Mouse (Mus musculus) hindbrain, embryonic 16.5 days (tissue): ENCODE measurements at regions not wholly inside any gene's neighbourhood (a gene's known extent, or its start where the extent isn't known, plus 50 kb on each side); places are given as distances from the start of the nearest gene placed in this dataset.

Experiments used
- ATAC-seq: fragments of 200-750 bp; cut with Nextera tagmentation; 2 replicates; pipeline ENCODE4 v1.8.0; 2017; ENCODE audit warnings: moderate TSS enrichment, moderate library complexity
- H3K27ac ChIP-seq: fragments of 300-500 bp; sonication (generic); 2 replicates; pipeline ENCODE4 v1.5.1; 2014; ENCODE audit warnings: low read depth, mild to moderate bottlenecking, control low read depth, low read length, moderate library complexity
- H3K27me3 ChIP-seq: fragments of 300-500 bp; sonication (generic); replicated peaks from 2 replicates; pipeline ENCODE4 v1.6.1; 2014; ENCODE audit warnings: low read length; ENCODE audit not compliant: control insufficient read depth, insufficient read depth
- H3K36me3 ChIP-seq: fragments of 300-500 bp; sonication (generic); 2 replicates; pipeline ENCODE4 v1.6.1; 2014; ENCODE audit warnings: mild to moderate bottlenecking, low read length, moderate library complexity, mixed read lengths; ENCODE audit not compliant: control insufficient read depth, insufficient read depth
- H3K4me1 ChIP-seq: fragments of 300-500 bp; sonication (generic); 2 replicates; pipeline ENCODE4 v1.6.1; 2014; ENCODE audit warnings: low read depth, low read length; ENCODE audit not compliant: control insufficient read depth, insufficient read depth
- H3K4me2 ChIP-seq: fragments of 300-500 bp; sonication (generic); 2 replicates; pipeline ENCODE4 v1.6.1; 2014; ENCODE audit warnings: mild to moderate bottlenecking, low read length, control low read depth, moderate library complexity
- H3K4me3 ChIP-seq: fragments of 300-500 bp; sonication (generic); 2 replicates; pipeline ENCODE4 v1.5.1; 2014; ENCODE audit warnings: mild to moderate bottlenecking, low read length, control low read depth, moderate library complexity
- H3K9ac ChIP-seq: fragments of 300-500 bp; sonication (generic); 2 replicates; pipeline ENCODE4 v1.6.1; 2014; ENCODE audit warnings: low read depth, mild to moderate bottlenecking, control low read depth, low read length, moderate library complexity
- H3K9me3 ChIP-seq: fragments of 300-500 bp; sonication (generic); 2 replicates; pipeline ENCODE4 v1.6.1; 2014; ENCODE audit warnings: mild to moderate bottlenecking, low read length, moderate library complexity; ENCODE audit not compliant: control insufficient read depth
- WGBS: fragments of 180-500 bp; shearing (Covaris S2); extraction: QIAGEN DNeasy Blood & Tissue Kit; methylation state at CpG from one replicate; pipeline ENCODE4 v1.1.7; 2014; 5-methylcytosine and 5-hydroxymethylcytosine counted together

DNA sequence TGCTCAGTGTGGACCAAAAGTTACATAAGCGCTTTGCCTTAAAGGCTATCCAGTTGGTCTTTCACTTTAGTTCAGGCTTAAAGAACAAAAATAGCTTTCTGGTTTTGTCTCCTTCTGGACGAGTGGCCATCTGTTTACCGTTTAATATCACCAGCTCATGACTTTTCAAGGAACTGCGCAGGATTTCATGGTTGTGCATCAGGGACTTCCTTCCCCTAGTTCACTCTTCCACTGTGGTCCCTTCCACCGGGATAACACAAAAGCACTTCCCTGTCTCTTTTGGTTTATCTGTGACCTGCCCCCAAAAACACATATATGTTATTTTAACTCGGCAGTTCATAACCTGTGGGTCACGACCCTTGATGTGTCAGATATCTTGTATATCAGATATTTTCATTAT is 252.9 kb downstream of the Enc1 start:
- no peak overlapping the region for H3K9ac ChIP-seq
- no peak overlapping the region for H3K4me3 ChIP-seq
- peaks cover 4% of the 10 kb centered on the region for H3K4me1 ChIP-seq
- no peaks in the 10 kb centered on the region for H3K36me3 ChIP-seq
- H3K27ac ChIP-seq: no peak overlapping the region
- H3K4me2 ChIP-seq: no peak overlapping the region
- no peaks in the 10 kb centered on the region for H3K27me3 ChIP-seq
- WGBS: 80% methylated on average over 7 of the region's 7 CpGs
- ATAC-seq: no peak
- no peaks in the 10 kb centered on the region for H3K9me3 ChIP-seq

DNA sequence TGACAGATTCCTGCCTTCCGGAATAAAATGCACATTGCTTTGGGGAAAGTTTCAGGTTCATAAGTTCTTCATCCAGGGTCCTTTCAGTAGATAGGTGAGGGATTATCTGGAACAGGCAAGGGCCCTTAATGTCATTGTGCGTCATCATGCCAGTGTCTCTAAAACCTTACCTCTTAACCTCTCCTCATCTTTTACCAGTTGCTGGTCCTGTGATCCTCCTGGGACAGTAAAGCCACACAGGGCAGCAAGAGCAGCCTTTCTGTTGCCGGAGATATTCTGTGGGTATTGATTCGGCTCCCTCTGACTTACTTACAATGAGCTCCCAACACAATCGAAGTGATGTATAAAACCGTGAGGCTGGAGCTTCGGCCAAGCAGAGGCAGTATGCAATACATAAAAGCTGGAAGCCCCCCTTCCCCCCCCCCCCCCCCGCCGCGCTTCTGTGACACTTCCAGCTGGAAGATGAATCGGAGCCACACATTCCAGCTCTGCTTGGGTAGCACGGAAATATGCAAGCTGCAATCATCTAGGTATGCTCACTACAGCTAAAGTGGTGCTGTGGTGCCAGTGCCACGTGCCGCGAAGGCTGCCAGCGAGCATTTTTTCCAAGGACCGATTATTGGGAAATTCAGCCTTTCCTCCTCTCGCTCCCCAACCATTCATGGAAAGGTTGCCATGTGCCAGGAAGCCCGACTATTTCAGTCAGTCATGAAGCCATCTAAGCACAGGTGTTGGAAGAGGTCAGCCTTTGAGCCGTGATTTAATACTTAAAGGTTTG is 252.2 kb downstream of the Enc1 start:
- Histone ChIP-seq H3K27me3 (no peaks in the 10 kb centered on the region), H3K9me3 (no peaks in the 10 kb centered on the region), H3K4me3 (no peak overlapping the region), H3K9ac (no peak overlapping the region), H3K36me3 (no peaks in the 10 kb centered on the region), H3K4me1 (peaks cover 9% of the 10 kb centered on the region), H3K27ac (no peak overlapping the region), H3K4me2 (peak overlapping the region; percentile 10; the same call in 1 of the 2 replicates)
- peak; percentile 73; the same call in 1 of the 2 replicates for ATAC-seq
- 50% methylated on average over 18 of the region's 20 CpGs for WGBS

DNA sequence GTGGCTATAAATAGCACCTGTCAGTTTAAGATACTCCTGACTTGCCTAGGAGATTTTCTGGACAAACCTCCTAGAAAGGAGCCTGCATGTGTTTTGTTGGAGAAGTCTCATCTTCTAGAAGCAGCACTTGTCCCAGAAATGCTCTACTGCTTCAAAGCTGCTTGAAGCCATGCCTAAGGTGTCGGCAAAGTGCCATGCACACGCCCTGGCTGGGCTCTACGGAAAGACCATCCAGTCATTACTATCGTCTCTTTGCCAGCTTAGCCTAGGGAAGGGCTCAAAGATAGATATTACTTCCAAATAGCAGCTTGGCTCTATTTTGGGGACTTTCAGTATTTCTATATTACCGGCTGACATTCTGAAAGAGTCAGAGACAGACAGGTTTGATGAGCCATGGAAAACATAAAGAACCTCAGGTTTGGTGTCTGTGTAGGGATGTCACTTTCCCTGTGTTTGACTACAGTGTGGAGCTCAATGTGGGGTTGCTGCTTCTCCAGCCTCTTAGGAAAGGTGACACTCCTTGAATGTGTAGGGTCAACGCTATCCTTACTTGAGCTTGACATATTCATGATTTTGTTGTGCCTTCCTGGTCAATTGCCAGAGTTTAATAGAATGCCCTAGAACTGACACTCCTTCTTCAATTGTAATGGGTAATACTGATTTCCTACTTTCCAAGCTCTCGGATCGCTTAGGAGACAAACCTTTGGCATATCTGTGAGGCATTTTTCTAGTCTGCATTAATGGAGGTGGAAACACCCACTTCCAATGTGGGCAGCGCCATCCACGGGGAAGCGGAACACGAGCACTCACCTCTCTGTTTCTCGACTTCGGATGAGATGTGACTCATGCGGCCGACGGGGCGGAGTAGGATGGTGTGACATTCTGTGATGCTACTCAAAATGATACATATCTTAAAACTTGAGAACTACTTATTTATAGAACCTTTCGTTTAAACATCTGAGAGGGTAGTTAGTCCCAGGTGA is 251.3 kb downstream of the Enc1 start:
- no peaks in the 10 kb centered on the region for H3K9me3 ChIP-seq
- H3K9ac ChIP-seq: no peak overlapping the region
- H3K27ac ChIP-seq: no peak overlapping the region
- no peak overlapping the region for H3K4me2 ChIP-seq
- 94% methylated on average over 19 of the region's 19 CpGs for WGBS
- no peak overlapping the region for H3K4me3 ChIP-seq
- no peaks in the 10 kb centered on the region for H3K27me3 ChIP-seq
- no peak for ATAC-seq
- H3K36me3 ChIP-seq: no peaks in the 10 kb centered on the region
- H3K4me1 ChIP-seq: peaks cover 11% of the 10 kb centered on the region

DNA sequence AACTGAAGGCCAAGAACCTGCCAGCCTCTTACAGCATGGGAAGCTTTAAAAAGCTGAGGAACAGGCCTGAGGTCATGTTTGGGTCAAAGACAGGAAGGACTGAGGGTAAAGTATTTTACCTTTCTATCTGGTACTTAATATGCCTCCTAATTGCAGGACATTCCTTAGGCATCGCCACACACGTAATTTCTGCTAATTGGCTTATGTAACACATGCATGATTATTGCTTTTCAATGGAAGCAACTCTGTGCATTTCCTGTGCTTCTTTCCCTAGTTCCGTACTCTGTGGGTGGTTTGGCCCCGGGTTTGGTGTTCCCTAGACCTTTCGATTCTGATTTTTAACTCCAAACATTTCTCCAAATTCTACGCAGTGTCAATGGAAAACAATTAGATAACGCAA is 249.2 kb downstream of the Enc1 start:
- Histone ChIP-seq H3K27ac (no peak overlapping the region), H3K36me3 (no peaks in the 10 kb centered on the region), H3K27me3 (no peaks in the 10 kb centered on the region), H3K9me3 (no peaks in the 10 kb centered on the region), H3K4me1 (peaks cover 11% of the 10 kb centered on the region), H3K4me3 (no peak overlapping the region), H3K4me2 (no peak overlapping the region), H3K9ac (no peak overlapping the region)
- 75% methylated on average over 7 of the region's 7 CpGs for WGBS
- ATAC-seq: no peak

DNA sequence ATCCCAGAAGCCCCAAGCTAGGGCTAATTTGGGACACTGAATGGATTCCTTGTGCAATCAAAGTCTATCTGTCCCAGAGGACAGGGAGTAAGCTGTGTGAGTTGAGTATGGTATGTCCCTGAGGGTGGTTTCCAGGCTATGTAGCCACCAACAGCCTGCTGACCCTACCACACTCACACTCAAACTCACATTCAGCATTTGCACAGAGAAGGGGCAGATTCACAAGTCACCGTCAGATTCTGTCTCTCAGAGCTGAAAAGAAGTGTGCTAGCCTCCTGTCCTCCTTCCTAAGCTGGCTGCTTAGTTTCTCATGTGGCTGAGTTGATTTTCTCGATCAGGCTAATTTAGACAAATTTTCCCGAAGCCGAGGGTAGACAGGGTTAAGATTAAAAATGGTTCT is 248.8 kb downstream of the Enc1 start:
- H3K36me3 ChIP-seq: no peaks in the 10 kb centered on the region
- H3K4me2 ChIP-seq: no peak overlapping the region
- H3K4me3 ChIP-seq: no peak overlapping the region
- H3K9me3 ChIP-seq: no peaks in the 10 kb centered on the region
- H3K27ac ChIP-seq: no peak overlapping the region
- no peak overlapping the region for H3K9ac ChIP-seq
- H3K4me1 ChIP-seq: peaks cover 11% of the 10 kb centered on the region
- no peak for ATAC-seq
- 71% methylated on average over 4 of the region's 4 CpGs for WGBS
- no peaks in the 10 kb centered on the region for H3K27me3 ChIP-seq

DNA sequence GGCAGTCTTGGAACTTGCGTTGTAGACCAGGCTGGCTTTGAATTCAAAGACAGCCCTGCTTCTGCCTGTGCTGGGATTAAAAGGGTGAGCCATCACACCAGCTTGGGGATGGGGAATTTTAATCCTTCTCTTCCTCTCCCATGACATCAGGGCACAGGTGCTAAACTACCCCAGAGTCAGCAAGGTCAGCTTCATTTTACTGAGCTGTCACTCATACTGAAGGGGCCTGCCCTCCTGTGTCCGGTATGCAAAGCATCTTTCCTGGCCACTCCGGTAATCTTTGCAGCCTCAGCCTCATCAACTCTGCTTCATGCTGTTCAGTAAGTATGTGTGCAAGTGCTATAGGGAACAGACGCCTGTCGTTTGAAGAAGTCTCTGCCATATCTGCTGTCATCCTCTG is 248.1 kb downstream of the Enc1 start:
- Histone ChIP-seq H3K27me3 (no peaks in the 10 kb centered on the region), H3K9me3 (no peaks in the 10 kb centered on the region), H3K4me3 (no peak overlapping the region), H3K9ac (no peak overlapping the region), H3K27ac (no peak overlapping the region), H3K4me2 (no peak overlapping the region), H3K36me3 (no peaks in the 10 kb centered on the region), H3K4me1 (peaks cover 11% of the 10 kb centered on the region)
- no peak for ATAC-seq
- 35% methylated on average over 5 of the region's 5 CpGs for WGBS

DNA sequence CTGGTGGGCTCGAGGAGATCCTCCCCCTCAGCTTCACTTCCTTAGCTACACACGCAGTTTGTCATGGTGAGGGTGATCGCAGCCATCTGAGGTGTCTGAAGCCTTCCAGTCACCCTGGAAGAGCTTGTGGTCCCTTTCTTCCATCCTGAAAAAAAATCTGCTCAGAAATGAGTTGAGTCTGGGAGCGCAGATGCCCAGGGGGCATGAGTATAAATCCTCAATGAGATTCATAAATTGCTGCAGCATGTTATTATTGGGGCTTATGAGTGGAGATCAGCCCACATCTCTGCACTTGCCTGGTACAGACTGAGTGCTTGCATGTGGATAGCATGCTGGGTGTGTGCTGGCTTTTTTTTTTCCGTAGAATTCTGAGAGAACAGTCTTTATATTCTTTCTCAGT is 247.6 kb downstream of the Enc1 start:
- Histone ChIP-seq H3K27me3 (no peaks in the 10 kb centered on the region), H3K9ac (no peak overlapping the region), H3K9me3 (no peaks in the 10 kb centered on the region), H3K27ac (no peak overlapping the region), H3K4me2 (no peak overlapping the region), H3K4me1 (peaks cover 11% of the 10 kb centered on the region), H3K36me3 (no peaks in the 10 kb centered on the region), H3K4me3 (no peak overlapping the region)
- no peak for ATAC-seq
- WGBS: 59% methylated on average over 5 of the region's 5 CpGs

DNA sequence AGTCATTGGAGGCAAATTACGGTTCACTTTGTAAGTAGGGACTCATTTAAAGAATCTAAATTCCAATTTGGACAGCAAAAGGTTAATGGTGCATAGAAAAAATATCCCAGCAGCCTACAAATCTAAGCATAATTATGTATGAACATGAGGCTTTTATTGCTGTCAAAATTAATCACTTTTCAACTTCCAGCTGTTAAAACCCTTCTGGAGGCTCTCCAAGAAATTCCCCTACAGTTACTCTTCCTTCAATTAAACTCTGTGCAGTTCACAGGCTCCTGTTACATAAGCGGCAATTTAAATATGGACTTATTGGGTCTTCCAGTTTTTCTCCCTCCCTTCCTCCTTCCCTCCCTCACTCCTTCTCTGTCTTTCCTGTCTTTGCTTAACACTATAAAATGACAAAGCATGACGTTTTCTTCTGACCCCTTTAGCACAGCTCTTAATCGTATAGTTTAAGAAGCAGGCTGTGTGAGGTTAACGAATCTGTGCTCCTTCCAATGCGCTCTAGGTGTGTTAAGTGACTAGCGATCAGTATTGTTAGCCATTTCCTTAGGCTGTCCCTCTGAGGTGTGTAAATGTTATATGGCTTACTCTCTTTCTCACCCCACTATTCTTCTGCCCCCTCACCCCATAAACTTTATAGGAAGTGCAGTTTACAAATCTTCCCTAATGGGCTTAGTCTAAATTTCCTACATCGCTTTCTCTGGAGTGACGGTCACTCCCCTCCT is 247.0 kb downstream of the Enc1 start:
- H3K9ac ChIP-seq: no peak overlapping the region
- H3K4me1 ChIP-seq: peaks cover 11% of the 10 kb centered on the region
- H3K27me3 ChIP-seq: no peaks in the 10 kb centered on the region
- H3K9me3 ChIP-seq: no peaks in the 10 kb centered on the region
- H3K27ac ChIP-seq: no peak overlapping the region
- no peak overlapping the region for H3K4me3 ChIP-seq
- 0 out of 2 replicates have a peak, but pooled peaks have one; percentile 51 for ATAC-seq
- WGBS: 67% methylated on average over 9 of the region's 9 CpGs
- no peak overlapping the region for H3K4me2 ChIP-seq
- H3K36me3 ChIP-seq: no peaks in the 10 kb centered on the region

DNA sequence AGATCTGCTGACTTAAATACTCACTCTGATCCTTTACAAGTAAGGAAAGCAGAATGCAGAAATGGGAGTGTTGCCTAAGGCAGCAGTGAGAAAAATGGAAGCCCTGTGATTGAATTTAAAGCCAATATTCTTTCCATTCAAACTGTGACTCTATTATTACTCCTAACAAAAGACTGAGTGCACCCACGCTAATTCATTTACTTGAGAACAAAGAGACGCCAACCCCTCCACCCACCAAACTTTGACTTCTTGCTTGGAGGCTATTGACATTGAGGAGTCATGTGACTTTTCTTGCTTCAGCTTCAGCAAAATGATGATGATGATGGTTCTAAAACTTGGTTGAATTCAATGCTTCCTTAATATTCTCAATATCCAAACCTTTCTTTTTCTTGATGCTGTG is 245.6 kb downstream of the Enc1 start:
- H3K4me3 ChIP-seq: no peak overlapping the region
- H3K9me3 ChIP-seq: no peaks in the 10 kb centered on the region
- no peaks in the 10 kb centered on the region for H3K36me3 ChIP-seq
- no peak overlapping the region for H3K27ac ChIP-seq
- no peak overlapping the region for H3K9ac ChIP-seq
- ATAC-seq: no peak
- H3K4me2 ChIP-seq: no peak overlapping the region
- WGBS: 34% methylated on average over 2 of the region's 2 CpGs
- H3K4me1 ChIP-seq: peaks cover 11% of the 10 kb centered on the region
- H3K27me3 ChIP-seq: no peaks in the 10 kb centered on the region
